Mouse (Mus musculus) cortical plate, adult 2 months (tissue): ENCODE data around the gene Cap2. TPM values are rescaled to one million over a fixed set of nuclear protein-coding genes. Genes with fewer than 3 reads are reported as not detected.

Experiments used
- H3K27ac ChIP-seq: fragments of 200-500 bp; 2 replicates; pipeline ENCODE4 v1.5.1; 2012; ENCODE audit warnings: low read length, control low read depth, inconsistent platforms; ENCODE audit not compliant: insufficient read depth
- H3K4me1 ChIP-seq: fragments of 200-500 bp; 2 replicates; pipeline ENCODE4 v1.6.1; 2011; ENCODE audit warnings: low read length; ENCODE audit not compliant: control insufficient read depth, insufficient read depth
- H3K4me3 ChIP-seq: fragments of 200-500 bp; 2 replicates; pipeline ENCODE4 v1.5.1; 2011; ENCODE audit warnings: mild to moderate bottlenecking, low read length, control low read depth; ENCODE audit not compliant: insufficient read depth
- CTCF ChIP-seq: fragments of 200-500 bp; IDR thresholded peaks from 2 replicates; pipeline ENCODE4 v1.5.1; 2011; ENCODE audit warnings: mild to moderate bottlenecking, control low read depth, low read length; ENCODE audit not compliant: insufficient read depth; ENCODE audit errors: extremely low read depth
- POLR2A ChIP-seq: fragments of 200-500 bp; IDR thresholded peaks from 2 replicates; pipeline ENCODE4 v1.6.1; 2011; ENCODE audit warnings: mild to moderate bottlenecking, low read length, control low read depth; ENCODE audit not compliant: insufficient read depth; ENCODE audit errors: extremely low read depth
- polyA plus RNA-seq: library from polyadenylated mRNA; depleted of rRNA; stranded (reverse); fragments of >200 nt; gene quantifications from 2 replicates; pipeline ENCODE4 v1.2.3, GENCODE M21; 2012; rRNA removed

Cap2 gene
- polyA plus RNA-seq, 1 experiment: 213 TPM

GRCm38 (mm10) chr13:46695932-46696331 is 194.3 kb downstream of the Cap2 start:
- H3K27ac ChIP-seq: no peak overlapping the region
- no peak overlapping the region for H3K4me3 ChIP-seq
- TF ChIP-seq CTCF (no peak), POLR2A (no peak)
- H3K4me1 ChIP-seq: no peaks in the 10 kb centered on the region

GRCm38 (mm10) chr13:46696788-46697187 is 195.1 kb downstream of the Cap2 start:
- Histone ChIP-seq H3K27ac (no peak overlapping the region), H3K4me3 (no peak overlapping the region), H3K4me1 (no peaks in the 10 kb centered on the region)
- no peak for TF ChIP-seq CTCF
- no peak for TF ChIP-seq POLR2A

GRCm38 (mm10) chr13:46699372-46699771 is 197.7 kb downstream of the Cap2 start:
- H3K27ac ChIP-seq: no peak overlapping the region
- TF ChIP-seq POLR2A (no peak), CTCF (no peak)
- H3K4me1 ChIP-seq: no peaks in the 10 kb centered on the region
- H3K4me3 ChIP-seq: no peak overlapping the region

Other genes starting within 250 kb of the Cap2 start
- 0.29 TPM in 1 of 2 replicates, not detected in the other for gene Stmnd1, start 228.1 kb upstream of the Cap2 start, polyA plus RNA-seq
- 15.4 and 16.5 TPM in 2 replicates for gene Rbm24, start 83.4 kb upstream of the Cap2 start, polyA plus RNA-seq
- gene Fam8a1, start 167.7 kb downstream of the Cap2 start, polyA plus RNA-seq: 45.6 and 46.1 TPM in 2 replicates
- gene Nup153, start 226.1 kb downstream of the Cap2 start, polyA plus RNA-seq: 28.4 and 31.9 TPM in 2 replicates